Mouse (Mus musculus) liver, adult (tissue): ENCODE measurements around the gene 9530077C05Rik.
"Not testable (repeated sequence)": the region's sequence is repeated elsewhere in the genome, so short reads cannot be mapped to it uniquely, and the experiment has no call there.

ENCODE experiments used
- GATA4 ChIP-seq: IDR thresholded peaks from 2 replicates; pipeline ENCODE4 v1.6.1; 2014; ENCODE audit warnings: mild to moderate bottlenecking, low read length; ENCODE audit not compliant: insufficient replicate concordance

Gene 9530077C05Rik

DNA sequence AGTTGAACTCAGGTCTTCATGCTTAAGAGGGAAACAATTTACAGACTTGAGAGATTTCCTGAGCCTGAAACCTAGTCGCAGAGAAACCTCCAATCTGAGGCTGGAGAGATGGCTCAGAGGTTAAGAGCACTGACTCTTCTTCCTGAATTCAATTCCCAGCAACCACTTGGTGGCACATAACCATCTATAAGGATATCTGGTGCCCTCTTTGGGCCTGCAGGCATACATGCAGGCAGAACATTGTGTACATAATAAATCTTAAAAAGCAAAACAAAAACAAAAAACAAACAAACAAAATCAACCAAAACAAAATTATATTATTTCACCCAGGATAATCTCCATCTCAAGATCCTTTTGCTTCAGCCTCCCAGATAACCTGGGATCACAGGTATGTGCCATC, 27.5 kb downstream of the 9530077C05Rik start:
- TF ChIP-seq GATA4, result no peak

DNA sequence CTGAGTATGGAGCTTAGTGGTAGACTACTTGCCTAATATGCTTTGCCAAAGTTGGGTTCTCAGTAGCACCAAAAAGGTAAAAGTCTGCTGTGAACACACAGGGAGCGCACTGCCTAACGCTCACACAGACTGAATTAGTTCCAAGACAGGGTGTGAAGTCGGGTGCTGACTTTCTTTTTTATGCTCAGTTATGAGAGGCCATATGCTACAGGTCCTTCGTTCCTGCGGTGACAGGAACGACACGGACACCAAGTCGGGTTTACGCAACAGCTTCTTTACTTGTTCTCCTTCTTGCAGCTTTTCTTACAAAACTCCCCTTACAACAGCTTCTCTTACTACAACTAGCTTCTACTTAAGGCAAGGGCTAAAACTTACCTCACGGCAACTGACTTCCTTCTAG, 31.8 kb downstream of the 9530077C05Rik start:
- no peak for TF ChIP-seq GATA4

DNA sequence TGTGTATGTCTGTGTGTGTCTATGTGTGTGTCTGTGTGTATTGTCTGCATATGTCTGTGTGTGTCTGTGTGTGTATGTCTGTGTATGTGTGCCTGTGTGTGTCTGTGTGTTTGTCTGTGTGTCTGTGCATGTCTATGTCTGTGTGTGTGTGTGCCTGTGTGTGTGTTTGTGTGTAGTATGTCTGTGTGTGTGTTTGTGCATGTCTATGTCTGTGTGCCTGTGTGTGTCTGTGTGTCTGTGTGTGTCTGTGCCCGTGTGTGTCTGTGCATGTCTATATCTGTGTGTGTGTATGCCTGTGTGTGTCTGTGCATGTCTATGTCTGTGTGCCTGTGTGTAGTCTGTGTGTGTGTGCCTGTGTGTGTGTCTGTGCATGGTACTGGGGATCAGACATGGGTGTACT, 33.8 kb downstream of the 9530077C05Rik start:
- TF ChIP-seq GATA4, result no peak

GRCm38 (mm10) chr9:22447213-22447612, 35.9 kb downstream of the 9530077C05Rik start:
- no peak for TF ChIP-seq GATA4

DNA sequence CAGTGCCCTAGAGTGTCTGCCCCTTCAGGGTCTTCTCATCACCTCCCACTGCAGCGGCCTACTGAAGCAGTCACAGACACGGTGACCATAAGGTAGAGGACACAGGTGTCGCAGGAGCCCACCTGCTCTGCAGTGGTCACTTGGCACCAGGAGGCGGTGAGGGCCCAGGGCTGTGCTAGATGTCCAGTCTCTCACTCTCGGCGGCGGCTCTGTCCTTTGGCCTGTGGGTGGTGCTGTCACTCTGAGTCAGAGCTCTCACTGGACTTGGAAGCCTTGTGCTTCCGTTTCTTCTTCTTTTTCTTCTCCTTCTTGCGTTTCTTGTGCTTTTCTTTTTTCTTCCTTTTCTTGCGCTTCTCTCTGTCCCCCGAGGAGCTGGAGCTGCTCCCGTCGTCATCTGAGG, 37.1 kb downstream of the 9530077C05Rik start:
- no peak for TF ChIP-seq GATA4

DNA sequence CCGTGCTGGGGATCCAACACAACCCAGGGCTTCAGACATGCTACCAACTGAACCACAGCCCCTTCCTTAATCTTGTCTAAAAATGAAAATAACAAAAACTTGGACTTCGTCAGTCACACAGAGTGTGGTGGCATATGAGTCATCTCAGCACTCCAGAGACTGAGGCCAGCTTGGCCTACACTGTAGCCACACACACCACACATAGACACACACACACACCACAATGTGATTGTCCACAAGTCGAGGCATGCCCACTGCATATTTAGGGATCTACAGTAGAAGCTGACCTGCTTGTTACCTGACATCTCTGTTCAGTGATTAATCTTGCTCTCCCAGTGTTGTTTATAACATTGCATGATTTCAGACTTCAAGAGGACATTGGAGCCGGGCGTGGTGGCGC, 37.9 kb downstream of the 9530077C05Rik start:
- TF ChIP-seq GATA4, result no peak

GRCm38 (mm10) chr9:22452697-22453096, 41.4 kb downstream of the 9530077C05Rik start:
- no peak for TF ChIP-seq GATA4

GRCm38 (mm10) chr9:22453501-22453924, 42.2 kb downstream of the 9530077C05Rik start:
- TF ChIP-seq GATA4, result no peak

- not testable (repeated sequence) for TF ChIP-seq GATA4
Observed at GRCm38 (mm10) chr9:22453990-22454389, 42.7 kb downstream of the 9530077C05Rik start, which contains the start of gene Gm17545. Gene Gm17545, plus strand, starts transcription at chr9:22454290.

DNA sequence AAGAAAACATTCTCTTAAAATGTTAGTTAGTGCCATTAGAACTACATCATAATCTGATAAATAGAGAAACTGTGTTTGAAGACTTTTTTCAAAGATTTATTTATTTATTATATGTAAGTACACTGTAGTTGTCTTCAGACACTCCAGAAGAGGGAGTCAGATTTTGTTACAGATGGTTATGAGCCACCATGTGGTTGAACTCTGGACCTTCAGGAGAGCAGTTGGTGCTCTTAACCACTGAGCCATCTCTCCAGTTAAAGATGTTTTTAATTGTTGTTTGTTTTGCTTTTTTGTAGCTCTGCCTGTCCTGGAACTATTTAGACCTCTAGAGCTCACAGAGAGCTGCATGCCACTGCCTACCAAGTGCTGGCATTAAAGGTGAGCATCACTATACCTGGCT, 43.7 kb downstream of the 9530077C05Rik start:
- TF ChIP-seq GATA4, result no peak

DNA sequence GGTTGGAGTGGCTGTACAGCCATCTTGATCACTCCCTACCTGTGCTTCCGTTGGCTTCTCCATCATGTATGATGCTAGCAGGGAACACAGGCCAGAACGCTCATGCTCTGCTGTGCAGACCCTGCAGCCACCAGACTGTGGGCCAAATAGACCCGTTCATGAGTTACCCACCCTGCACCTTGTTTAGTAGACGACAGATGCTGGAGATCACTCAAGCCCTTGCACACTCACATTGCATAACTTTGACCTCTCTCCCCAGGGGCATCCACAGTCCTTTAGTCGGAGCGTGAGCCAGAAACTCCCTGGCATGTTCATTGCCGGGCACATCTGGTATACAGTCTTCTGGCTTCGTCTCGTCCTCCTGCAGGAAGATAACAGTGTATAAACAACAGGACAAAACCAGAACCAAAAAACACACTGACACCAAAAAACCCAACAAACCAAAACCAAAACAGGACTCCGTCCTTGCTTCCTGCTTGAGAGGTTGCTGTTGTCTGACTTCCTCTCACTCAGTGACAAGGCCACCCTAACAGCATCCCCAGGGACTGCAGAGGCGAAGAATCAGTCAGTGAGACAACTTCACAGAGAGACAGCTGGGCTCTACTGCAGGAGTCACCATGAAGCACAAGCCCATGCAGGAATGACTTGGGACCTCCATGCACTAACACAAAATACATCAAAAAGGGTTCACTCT, 46.0 kb downstream of the 9530077C05Rik start:
- TF ChIP-seq GATA4, result no peak

DNA sequence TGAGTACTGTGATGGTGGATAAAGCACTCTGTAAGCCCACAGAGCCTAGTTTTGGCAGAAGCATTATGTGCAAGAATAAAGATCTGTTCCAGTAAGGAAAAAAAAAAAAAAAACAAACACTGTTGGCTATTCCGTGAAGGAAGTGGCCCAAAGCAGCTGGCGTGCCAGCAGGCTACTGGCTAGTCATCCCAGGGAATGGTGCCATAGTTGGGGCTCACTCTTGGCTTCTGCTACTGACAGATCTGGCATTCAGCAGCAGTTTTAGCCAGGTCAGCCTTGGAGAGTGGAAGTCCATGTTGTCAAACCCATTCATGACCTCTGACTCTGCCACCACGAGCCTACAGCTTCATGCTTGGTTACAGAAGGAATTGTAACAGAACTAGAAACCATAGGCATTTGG, 50.6 kb downstream of the 9530077C05Rik start:
- TF ChIP-seq GATA4, result no peak

DNA sequence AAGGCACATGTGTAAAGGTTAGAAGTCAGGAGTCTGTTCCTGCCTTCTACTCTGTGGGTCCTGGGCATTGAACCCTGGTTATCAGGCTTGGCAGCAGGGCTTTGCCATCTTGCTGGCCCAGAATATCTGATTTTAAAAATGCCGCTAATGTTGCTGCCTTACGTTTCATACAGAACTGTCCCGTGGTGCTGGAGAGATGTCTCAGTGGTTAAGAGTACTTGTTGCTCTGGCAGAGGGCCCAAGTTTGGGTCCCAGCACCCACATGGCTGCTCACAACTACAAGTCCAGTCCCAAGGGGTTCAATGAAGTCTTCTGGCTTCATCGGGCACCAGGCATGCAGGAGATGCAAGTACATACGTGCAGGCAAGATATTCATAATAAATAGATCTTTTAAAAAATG, 54.9 kb downstream of the 9530077C05Rik start:
- no peak for TF ChIP-seq GATA4

DNA sequence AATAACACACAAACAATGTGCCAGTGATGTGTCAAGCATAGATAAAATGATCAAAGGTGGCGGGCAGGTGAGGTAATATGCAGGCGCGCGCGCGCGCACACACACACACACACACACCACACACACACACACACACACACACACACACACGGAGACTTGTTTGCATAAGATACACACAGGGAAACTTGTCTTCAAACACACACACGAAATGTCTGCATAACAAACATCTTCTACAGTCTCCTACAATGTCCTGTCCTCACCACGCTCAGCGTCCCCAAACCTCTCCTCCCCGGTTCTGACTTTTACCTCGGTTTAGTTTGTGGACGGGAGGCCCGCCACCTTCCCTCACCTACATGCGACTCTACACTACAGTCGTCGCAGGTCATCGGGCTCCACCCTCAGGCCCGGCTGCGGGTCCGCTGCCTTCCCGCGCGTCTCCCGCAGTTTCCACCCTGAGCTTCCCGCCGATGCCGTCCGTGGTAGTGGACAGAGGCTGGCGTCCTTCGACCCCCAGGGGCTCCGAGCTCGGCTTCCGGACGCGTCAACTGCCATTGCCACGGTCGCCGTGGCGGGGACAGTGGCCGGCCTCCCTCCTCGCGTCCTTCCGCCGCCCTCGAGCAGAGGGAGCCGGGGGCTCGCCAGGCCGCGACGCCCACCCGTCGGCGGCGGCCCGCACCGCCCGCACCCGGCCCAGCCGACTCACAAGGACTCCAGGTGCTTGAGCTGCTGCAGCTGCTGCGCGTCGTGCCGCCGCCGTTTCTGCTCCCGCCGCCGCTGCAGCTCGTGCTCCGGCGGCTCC, 56.3 kb downstream of the 9530077C05Rik start:
- no peak; the same call in 1 of the 2 replicates for TF ChIP-seq GATA4

DNA sequence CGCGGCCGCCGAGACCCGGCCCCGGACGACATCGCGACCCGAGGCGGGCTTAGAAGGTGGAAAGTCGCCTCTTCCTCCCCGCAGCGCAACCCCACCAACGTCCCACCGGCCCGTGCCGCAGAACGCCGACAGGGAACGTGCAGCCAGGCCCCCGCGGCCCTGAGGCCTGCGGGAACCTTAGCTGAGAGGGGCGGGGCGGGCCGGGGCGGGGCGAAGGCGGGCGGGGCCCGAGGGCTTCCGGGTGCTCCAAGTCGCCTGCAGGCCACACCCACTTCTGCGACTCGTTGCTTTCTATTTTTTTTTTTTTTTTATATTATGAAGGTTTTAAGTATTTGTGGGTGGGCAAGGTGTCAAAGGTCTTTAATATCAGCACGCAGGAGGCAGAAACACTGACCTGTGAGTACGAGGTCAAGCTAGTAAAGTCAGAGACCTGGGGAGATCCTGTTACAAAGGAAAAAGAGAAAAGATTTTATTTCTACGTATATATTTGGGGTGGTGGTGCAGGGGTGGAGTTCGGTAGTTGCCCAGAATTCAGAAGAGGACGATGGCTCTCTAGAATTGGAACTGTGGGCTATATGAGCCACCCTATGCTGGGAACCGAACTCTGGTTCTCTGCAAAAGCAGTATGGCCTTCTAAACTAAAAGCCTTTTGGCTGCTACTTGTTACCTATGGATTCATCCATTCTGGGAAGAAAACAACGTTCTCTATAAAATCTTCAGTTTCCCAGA, 57.0 kb downstream of the 9530077C05Rik start:
- TF ChIP-seq GATA4, result no peak

DNA sequence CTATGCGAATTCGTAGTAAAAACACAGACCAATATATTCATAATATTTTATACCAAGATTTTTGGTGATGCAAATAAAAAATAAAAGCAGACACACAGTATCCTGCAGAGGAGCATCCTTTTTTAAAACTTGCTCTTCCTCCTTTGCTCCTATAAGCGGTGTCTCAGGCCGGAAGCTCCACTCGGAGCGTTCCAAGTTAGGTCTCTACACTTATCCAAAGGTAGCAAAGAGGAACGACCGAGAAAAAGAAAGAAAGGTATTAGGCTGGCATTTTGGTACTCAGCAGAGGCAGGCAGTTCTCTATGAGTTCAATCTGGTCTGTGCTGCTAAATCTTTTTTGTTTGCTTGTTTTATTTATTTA, 57.6 kb downstream of the 9530077C05Rik start:
- TF ChIP-seq GATA4, result no peak

GRCm38 (mm10) chr9:22469643-22470042, 58.3 kb downstream of the 9530077C05Rik start, which contains the start of gene Rp9:
Gene Rp9, minus strand, starts transcription at chr9:22469743.
- TF ChIP-seq GATA4, result no peak
